Mouse (Mus musculus) neural tube, postnatal 0 days (tissue): Measurements from ENCODE around the gene Rprml. TPM values are rescaled to one million over a fixed set of nuclear protein-coding genes. Genes with fewer than 3 reads are reported as not detected.

ENCODE experiments used
- polyA plus RNA-seq: library from polyadenylated mRNA; unstranded; fragments of >200 nt; fragmentation: Nextera tagmentation; extraction: Ambion mirVana; gene quantifications from 2 replicates; pipeline ENCODE4 v1.2.1, GENCODE M21; 2015

The Rprml gene
- polyA plus RNA-seq: 4.8 and 4.9 TPM in 2 replicates

GRCm38 (mm10) chr11:103649301-103649982 lies at the start of gene Rprml:
TSS of gene Rprml (plus strand) at chr11:103649570.

GRCm38 (mm10) chr11:103621040-103621439 lies 28.3 kb upstream of the Rprml start, which contains the start of gene Gm884:
TSS of gene Gm884 (minus strand) at chr11:103621140.

GRCm38 (mm10) chr11:103638790-103639189 lies 10.6 kb upstream of the Rprml start, which contains the start of gene Lyzl6:
TSS of gene Lyzl6 (minus strand) at chr11:103638890.

GRCm38 (mm10) chr11:103697565-103698176 lies 48.3 kb downstream of the Rprml start, which contains the start of gene Gosr2:
TSS of gene Gosr2 (minus strand) at chr11:103697898.

Other genes starting within 250 kb of the Rprml start
- gene Plekhm1, start 236.9 kb upstream of the Rprml start, polyA plus RNA-seq: 4.5 and 5.6 TPM in 2 replicates
- gene Lrrc37a, start 145.0 kb upstream of the Rprml start, polyA plus RNA-seq: not detected in 2 replicates
- not detected in 2 replicates for gene Gm884, start 28.4 kb upstream of the Rprml start, polyA plus RNA-seq
- not detected in 2 replicates for gene Lyzl6, start 10.7 kb upstream of the Rprml start, polyA plus RNA-seq
- 78.0 and 80.5 TPM in 2 replicates for gene Gosr2, start 48.3 kb downstream of the Rprml start, polyA plus RNA-seq
- 0.26 and 0.32 TPM in 2 replicates for gene Wnt9b, start 100.3 kb downstream of the Rprml start, polyA plus RNA-seq
- gene Wnt3, start 124.6 kb downstream of the Rprml start, polyA plus RNA-seq: 8.0 and 8.5 TPM in 2 replicates